Mouse (Mus musculus) spleen, postnatal 10 days (tissue): ENCODE data around the gene Cntn2.

Source experiments
- DNase-seq, 2 experiments: peaks; one replicate each; pipeline ENCODE4 v3.0.0; 2021 to 2022; ENCODE audit warnings: low spot score in 2 of 2

The Cntn2 gene

GRCm38 (mm10) chr1:132542762-132543306, at the start of gene Cntn2:
TSS of gene Cntn2 (minus strand) at chr1:132543256.
- no peak for DNase-seq

GRCm38 (mm10) chr1:132592145-132592544, 49.1 kb upstream of the Cntn2 start:
- DNase-seq: no peak

GRCm38 (mm10) chr1:132591399-132591930, 48.4 kb upstream of the Cntn2 start:
- no peak for DNase-seq

DNA sequence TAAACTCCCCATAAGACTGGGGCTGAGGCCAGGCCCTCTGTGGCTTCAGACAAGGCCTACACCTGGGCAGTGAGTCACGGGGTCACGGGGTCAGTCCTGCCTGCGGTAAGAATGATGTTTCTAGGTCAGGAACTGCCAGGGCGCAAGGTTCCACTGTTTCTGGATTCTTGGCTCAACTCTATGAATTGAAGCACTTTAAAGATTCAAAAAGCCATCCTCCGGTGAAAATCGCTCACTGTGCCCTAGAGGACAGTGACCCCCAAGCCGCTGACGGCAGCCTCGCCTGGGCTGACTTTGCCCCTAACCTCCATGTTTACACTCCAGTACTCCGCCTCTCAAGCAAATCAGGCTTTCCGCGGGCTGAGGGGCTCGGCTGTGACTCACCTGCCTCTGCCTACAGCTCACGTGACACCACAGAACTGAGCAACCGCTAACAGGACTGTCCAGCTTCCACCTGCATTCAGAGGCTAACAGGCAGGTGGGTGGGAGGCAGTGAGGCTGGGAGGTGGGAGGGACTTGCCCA, 43.7 kb upstream of the Cntn2 start:
- no peak for DNase-seq

GRCm38 (mm10) chr1:132585376-132585775, 42.3 kb upstream of the Cntn2 start:
- no peak for DNase-seq

GRCm38 (mm10) chr1:132582998-132583604, 40.0 kb upstream of the Cntn2 start:
- no peak for DNase-seq

DNA sequence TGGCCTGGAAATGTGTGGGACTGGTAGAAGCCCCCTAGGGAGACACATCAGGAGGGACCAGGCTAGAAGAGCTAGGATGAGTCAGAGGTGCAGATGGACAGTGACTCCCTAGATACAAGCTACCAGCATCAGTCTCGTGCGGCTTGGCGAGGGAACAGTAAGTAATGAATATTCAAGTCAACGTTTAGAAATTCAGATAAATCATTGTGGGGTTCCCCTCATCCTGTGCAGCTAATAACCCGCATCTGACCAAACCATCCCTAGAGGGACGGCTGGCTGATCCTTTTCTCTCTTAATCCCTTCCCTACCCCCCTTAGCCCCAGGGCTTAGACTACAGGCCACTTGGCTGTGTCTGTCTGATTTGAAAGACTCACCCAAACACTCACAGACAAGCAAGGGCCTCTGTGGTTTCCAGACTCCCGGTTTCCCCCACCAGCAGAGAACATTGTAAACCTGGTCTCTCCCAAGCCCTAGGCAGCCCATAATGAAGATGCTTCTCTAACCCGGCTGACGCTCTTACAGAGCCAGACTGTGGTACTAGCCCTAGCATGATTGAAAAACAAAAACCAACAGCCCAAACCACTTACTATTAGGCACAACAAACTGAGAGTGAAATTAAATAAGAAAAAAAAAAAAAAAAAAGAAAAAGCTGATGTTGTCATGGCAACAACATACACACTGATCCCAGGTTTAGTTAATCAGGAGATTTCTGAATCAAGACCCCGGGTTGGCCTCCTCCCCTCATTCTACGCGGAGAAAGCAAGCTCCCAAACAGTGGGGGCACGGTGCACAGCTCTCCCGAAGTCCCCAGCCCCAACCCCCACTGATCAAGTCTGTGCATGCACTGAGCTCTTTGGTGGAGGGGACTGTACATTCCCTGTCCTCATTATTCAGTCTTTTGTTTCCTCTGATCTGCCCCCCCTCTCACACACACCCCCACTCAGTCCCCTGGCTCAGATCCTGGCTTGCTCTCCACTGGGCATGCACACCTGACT, 39.1 kb upstream of the Cntn2 start:
- no peak for DNase-seq

DNA sequence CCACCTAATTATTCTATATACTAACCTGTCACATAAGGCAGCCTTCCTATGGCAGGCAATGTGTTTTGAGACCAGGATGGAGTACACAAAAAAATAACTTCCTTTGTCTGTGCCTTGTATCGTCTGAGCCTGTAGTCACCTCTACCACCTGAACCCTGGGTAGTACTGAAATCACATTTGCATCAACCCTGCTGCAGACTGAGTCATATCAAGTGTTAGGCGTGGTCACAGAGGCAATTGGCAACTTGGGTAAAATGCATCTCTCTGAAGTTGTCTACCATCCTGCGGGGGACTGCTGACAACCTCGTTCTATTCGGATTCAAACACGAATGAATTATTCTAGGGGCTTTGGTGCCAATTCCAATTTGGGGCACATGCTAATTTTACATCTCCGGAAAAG, 37.0 kb upstream of the Cntn2 start:
- DNase-seq: no peak

DNA sequence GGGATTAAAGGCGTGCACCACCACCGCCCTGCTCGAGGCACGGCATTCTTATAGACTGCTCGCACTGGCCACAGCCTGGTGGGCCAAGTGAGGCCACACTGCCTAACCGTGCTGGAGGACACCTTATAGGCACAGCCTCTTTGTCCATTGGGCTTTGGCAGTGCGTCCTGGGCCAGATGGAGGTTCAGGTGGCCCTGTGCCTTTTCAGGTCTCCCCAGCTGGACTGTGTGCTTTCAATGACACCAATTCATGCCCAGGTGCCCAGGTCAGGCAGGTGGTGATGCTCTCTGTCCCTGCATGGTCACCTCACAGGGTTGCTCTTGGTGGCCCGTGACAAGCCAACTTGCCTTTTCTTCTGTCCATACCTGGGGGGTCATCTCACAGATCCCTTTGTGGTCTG, 33.8 kb upstream of the Cntn2 start:
- no peak for DNase-seq

GRCm38 (mm10) chr1:132572851-132573250, 29.8 kb upstream of the Cntn2 start:
- no peak for DNase-seq

DNA sequence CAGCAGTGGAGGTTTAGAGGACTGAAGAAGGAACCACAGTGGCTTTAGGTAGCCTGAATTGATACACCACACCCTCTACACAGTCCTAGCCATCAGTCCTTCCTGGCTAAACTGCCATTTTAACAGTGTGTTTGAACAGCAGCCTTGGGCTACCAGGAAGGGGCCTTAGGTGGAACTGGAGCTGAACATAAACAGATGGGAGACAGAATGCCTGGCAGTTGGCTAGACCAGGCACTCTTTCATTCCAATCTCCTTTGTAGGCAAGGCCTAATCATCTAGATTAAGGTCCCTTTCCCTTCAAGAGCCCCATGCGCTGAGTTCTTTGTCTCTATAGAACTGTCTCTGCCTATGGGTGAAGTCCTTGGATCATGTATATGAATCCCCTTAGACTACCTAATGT, 28.6 kb upstream of the Cntn2 start:
- DNase-seq: no peak

DNA sequence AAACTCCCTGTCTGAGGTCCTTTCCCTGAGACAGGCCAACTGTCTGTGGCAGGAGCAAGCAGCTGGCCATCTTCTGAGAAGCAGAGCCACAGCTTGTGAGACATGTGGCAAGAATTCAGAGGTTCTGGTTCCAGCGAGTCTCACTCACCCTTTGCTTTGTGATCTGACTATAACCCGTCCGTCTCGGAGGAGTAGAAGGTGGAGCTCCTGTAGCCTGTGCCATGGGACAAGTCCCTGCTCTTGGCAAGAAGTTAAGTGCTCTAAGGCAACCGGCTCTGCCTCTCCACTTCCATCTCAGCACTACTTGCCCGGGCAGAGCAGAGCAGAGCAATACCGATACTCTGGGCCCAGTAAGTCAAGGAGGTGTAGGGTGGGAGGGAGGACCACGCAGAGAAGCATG, 27.9 kb upstream of the Cntn2 start:
- DNase-seq: no peak

GRCm38 (mm10) chr1:132570068-132570780, 27.2 kb upstream of the Cntn2 start:
- DNase-seq: no peak

GRCm38 (mm10) chr1:132569516-132569915, 26.5 kb upstream of the Cntn2 start:
- no peak for DNase-seq

DNA sequence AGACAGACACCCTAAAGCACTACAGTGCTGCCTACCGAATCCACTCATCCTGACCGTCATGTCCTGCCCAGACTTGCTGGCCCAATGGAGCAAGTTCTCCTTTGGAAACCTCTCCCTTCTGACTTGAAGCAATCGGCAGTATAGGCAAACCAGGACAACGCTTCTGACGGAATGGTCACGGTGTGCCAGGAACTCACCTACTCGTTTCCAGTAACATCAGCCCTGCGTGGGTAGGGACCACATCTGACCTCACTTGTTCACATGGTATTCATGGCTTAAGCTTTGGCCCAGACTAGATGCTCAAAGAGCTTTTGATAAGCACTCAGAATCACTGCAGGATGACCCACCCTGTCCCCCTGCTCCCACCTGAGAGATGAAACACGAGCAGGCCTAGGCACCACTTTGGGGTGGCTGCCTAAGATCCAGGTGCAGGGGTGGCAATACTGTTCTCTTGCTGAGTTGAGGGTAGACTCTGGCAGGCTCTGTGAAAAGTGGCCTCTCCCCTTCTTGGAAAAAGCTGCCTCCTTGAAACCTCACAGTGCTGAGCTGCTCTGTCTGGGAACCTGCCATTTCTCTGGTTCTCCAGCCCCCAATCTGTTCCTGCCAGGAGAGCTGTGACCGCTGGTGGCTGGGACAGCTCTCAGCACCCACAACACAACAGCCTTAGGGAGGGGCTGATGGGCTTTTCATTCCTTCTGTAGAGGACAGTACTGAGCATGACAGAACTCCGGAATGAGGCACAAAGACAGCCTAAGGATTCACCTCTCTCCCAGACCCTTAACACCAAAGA, 24.5 kb upstream of the Cntn2 start:
- no peak for DNase-seq

- DNase-seq: no peak
Observed at GRCm38 (mm10) chr1:132565766-132566165, 22.7 kb upstream of the Cntn2 start.

DNA sequence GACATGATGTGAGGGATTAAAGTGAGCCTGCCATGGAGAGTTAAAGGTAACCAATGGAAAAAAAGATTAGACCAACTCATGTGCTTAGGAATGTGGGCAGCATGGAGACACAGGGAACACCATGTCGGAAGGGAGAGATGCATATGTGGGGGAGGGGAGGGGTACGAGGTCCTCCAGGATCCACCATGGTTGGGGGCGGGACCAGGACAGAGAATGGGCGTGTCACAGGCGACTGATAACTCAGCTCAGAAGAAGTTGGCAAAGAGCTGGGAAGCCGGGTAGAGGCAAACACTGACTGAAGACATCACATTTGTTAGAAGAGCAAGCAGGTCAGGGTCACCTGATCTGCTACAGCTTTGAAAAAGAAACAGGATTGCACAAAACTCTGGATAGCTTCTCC, 21.9 kb upstream of the Cntn2 start:
- DNase-seq: no peak

GRCm38 (mm10) chr1:132562337-132562795, 19.3 kb upstream of the Cntn2 start:
- no peak for DNase-seq

DNA sequence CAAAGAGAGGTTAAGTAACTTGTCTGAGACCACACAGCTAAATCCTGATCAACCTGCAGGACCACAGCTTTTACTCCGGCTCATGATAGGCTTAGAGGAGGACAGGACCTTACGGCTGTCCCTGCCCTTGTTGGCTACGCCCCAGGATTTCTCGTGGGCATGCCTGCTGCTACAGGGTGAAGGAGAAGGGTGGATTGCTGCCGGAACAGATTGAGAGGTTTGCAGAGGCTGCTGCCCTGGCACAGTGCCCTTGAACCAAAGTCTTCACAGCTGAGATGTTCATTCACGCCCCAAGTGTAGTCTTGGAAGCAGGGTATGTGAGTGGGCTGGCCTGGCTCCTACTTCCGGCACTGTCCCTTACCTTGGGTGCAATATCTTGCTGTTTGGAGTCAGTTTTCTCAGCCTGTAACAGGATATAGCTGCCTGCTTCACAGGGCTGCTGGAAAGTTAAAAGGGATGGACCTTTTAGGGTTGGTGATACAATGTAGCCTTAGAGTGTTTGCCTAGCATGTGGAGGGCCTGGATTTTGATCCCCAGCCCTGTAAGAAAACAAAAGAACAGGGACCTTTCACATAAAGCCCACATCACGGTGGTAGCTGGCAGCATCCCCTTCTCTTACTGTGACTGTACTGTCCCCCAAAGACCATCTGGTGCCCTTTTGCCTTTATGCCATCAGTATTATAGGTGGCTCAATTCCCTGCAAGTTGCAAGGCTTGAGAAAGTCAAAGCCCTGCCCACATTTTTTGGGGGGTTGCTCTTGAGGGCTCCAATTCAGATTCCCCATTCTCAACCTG, 18.0 kb upstream of the Cntn2 start:
- DNase-seq: no peak

DNA sequence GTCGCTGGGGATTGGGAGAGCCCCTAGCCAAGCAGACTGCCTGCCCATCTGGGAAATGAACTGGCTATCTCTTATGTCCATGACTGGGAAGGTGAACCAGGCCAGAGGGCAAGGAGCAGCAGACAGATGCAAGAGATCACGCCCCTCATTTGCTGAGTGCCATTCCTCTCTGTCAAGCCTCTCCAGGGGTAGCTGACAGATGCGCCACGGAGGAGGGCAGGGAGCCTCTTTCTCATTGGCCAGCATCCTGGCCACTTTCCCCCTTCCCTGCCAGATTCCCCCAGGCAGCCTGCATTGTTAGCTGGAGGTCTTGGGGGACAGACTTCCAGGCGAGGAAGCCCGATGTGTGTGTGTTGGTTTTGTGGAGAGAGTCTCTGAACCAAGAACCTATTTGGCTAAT, 16.0 kb upstream of the Cntn2 start:
- no peak for DNase-seq
